Mouse (Mus musculus): ENCODE measurements around the gene 6030408B16Rik. TPM values are rescaled to one million over a fixed set of nuclear protein-coding genes. Genes with fewer than 3 reads are reported as not detected.

Gene 6030408B16Rik
- polyA plus RNA-seq, 2 experiments: 0.74 to 1.0 TPM

DNA sequence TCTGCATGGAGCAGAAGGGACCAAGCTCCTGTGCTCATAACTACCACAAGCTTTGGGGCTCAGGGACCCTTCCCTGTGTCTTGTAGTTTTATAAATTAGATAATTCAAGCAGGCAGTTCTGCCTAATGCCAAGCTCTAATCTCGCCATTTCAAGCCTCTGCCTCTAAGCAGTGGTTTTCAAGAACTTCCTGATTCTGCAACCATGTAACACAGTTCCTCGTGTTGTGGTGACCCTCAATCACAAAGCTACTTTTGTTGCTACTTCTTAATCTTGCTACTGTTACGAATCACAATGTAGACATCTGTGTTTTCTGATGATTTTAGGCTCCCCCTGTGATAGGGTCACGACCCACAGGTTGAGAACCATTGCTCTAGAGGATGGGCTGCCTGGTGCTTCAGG is 40.6 kb downstream of the 6030408B16Rik start:
- WGBS: 59% methylated on average over 4 of the region's 4 CpGs

GRCm38 (mm10) chr15:101336474-101337174 is 43.6 kb downstream of the 6030408B16Rik start:
- DNase-seq (ENCODE audit: low spot score) (peak; percentile 42), ATAC-seq (ENCODE audit: low FRiP score, low read depth) (0 out of 2 replicates have a peak, but pooled peaks have one; percentile 25)
- H3K27me3 ChIP-seq (ENCODE audit: control insufficient read depth, insufficient read depth, low read length): no peaks in the 10 kb centered on the region

More for the DNA sequence above, 40.6 kb downstream of the 6030408B16Rik start:
- no peaks in the 10 kb centered on the region for H3K4me1 ChIP-seq (ENCODE audit: control insufficient read depth, insufficient read depth, low read length)
- H3K27me3 ChIP-seq (ENCODE audit: control insufficient read depth, insufficient read depth, low read length): no peaks in the 10 kb centered on the region
- ATAC-seq (ENCODE audit: low FRiP score, low read depth) (no peak), DNase-seq (ENCODE audit: low spot score) (no peak)
- H3K4me3 ChIP-seq (replicated peaks; ENCODE audit: low read length): no peak overlapping the region
- H3K27ac ChIP-seq (replicated peaks; ENCODE audit: low read depth, low read length): no peak overlapping the region
- H3K9ac ChIP-seq (ENCODE audit: low read depth, low read length, severe bottlenecking): no peak overlapping the region
- H3K4me2 ChIP-seq (replicated peaks; ENCODE audit: low read depth, low read length, severe bottlenecking): no peak overlapping the region
- H3K9me3 ChIP-seq (ENCODE audit: control insufficient read depth, low read length): no peaks in the 10 kb centered on the region
- TF ChIP-seq POLR2A (IDR thresholded peaks at IDR 0.05; ENCODE audit: borderline replicate concordance, extremely low read depth, insufficient read depth, insufficient read length): no peak
- no peaks in the 10 kb centered on the region for H3K36me3 ChIP-seq (ENCODE audit: control insufficient read depth, insufficient read depth, low read length)

GRCm38 (mm10) chr15:101338359-101338758 is 45.3 kb downstream of the 6030408B16Rik start:
- no peak for ATAC-seq (ENCODE audit: low FRiP score, low read depth)
- no peak overlapping the region for H3K4me3 ChIP-seq (replicated peaks; ENCODE audit: low read length)
- DNase-seq (ENCODE audit: low spot score): peak; percentile 49
- no peak overlapping the region; the same call in 1 of the 2 replicates for H3K27ac ChIP-seq (replicated peaks; ENCODE audit: low read depth, low read length)
- no peak overlapping the region for H3K4me2 ChIP-seq (replicated peaks; ENCODE audit: low read depth, low read length, severe bottlenecking)
- 61% methylated on average over 4 of the region's 4 CpGs for WGBS
- H3K27me3 ChIP-seq (ENCODE audit: control insufficient read depth, insufficient read depth, low read length): no peaks in the 10 kb centered on the region
- no peaks in the 10 kb centered on the region for H3K9me3 ChIP-seq (ENCODE audit: control insufficient read depth, low read length)
- H3K36me3 ChIP-seq (ENCODE audit: control insufficient read depth, insufficient read depth, low read length): no peaks in the 10 kb centered on the region
- no peak for TF ChIP-seq POLR2A (IDR thresholded peaks at IDR 0.05; ENCODE audit: borderline replicate concordance, extremely low read depth, insufficient read depth, insufficient read length)
- H3K9ac ChIP-seq (ENCODE audit: low read depth, low read length, severe bottlenecking): no peak overlapping the region
- H3K4me1 ChIP-seq (ENCODE audit: control insufficient read depth, insufficient read depth, low read length): no peaks in the 10 kb centered on the region

More at GRCm38 (mm10) chr15:101336474-101337174, 43.6 kb downstream of the 6030408B16Rik start:
- Histone ChIP-seq H3K4me3 (replicated peaks; ENCODE audit: low read length) (no peak overlapping the region), H3K27ac (replicated peaks; ENCODE audit: low read depth, low read length) (0 out of 2 replicates have a peak overlapping the region, but pooled peaks have one; percentile 20), H3K4me2 (replicated peaks; ENCODE audit: low read depth, low read length, severe bottlenecking) (no peak overlapping the region), H3K36me3 (ENCODE audit: control insufficient read depth, insufficient read depth, low read length) (no peaks in the 10 kb centered on the region), H3K9me3 (ENCODE audit: control insufficient read depth, low read length) (no peaks in the 10 kb centered on the region), H3K4me1 (ENCODE audit: control insufficient read depth, insufficient read depth, low read length) (no peaks in the 10 kb centered on the region), H3K9ac (ENCODE audit: low read depth, low read length, severe bottlenecking) (no peak overlapping the region)
- no peak for TF ChIP-seq POLR2A (IDR thresholded peaks at IDR 0.05; ENCODE audit: borderline replicate concordance, extremely low read depth, insufficient read depth, insufficient read length)
- WGBS: 47% methylated on average over 24 of the region's 24 CpGs

DNA sequence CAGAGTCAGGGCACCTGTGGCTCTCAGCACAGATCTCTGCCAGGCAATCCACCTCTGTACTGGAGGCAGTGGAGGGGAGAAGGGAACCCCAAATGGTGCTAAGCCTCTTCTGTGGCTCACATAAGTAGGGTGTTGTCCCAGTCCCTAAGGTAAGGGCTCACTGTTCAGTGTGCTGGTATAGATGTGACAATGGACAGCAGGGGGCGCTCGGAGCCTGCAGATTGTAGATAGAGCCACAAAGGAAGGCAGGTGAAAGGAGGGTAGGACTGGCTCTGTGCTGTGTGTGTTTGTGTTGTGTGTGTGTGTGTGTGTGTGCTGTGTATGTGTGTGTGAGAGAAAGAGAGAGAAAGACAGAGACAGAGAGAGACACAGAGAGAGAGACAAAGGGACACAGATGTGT is 46.5 kb downstream of the 6030408B16Rik start:
- Histone ChIP-seq H3K36me3 (ENCODE audit: control insufficient read depth, insufficient read depth, low read length) (no peaks in the 10 kb centered on the region), H3K4me2 (replicated peaks; ENCODE audit: low read depth, low read length, severe bottlenecking) (no peak overlapping the region), H3K27me3 (ENCODE audit: control insufficient read depth, insufficient read depth, low read length) (no peaks in the 10 kb centered on the region), H3K9ac (ENCODE audit: low read depth, low read length, severe bottlenecking) (no peak overlapping the region), H3K9me3 (ENCODE audit: control insufficient read depth, low read length) (no peaks in the 10 kb centered on the region), H3K4me3 (replicated peaks; ENCODE audit: low read length) (no peak overlapping the region), H3K27ac (replicated peaks; ENCODE audit: low read depth, low read length) (no peak overlapping the region), H3K4me1 (ENCODE audit: control insufficient read depth, insufficient read depth, low read length) (no peaks in the 10 kb centered on the region)
- ATAC-seq (ENCODE audit: low FRiP score, low read depth) (peak; percentile 82), DNase-seq (ENCODE audit: low spot score) (peak; percentile 85)
- 0% methylated on average over 2 of the region's 2 CpGs for WGBS
- TF ChIP-seq POLR2A (IDR thresholded peaks at IDR 0.05; ENCODE audit: borderline replicate concordance, extremely low read depth, insufficient read depth, insufficient read length): no peak

GRCm38 (mm10) chr15:101341797-101342515 is 48.9 kb downstream of the 6030408B16Rik start:
- ATAC-seq (ENCODE audit: low FRiP score, low read depth): no peak
- Histone ChIP-seq H3K27me3 (ENCODE audit: control insufficient read depth, insufficient read depth, low read length) (no peaks in the 10 kb centered on the region), H3K27ac (replicated peaks; ENCODE audit: low read depth, low read length) (no peak overlapping the region), H3K9ac (ENCODE audit: low read depth, low read length, severe bottlenecking) (no peak overlapping the region), H3K9me3 (ENCODE audit: control insufficient read depth, low read length) (no peaks in the 10 kb centered on the region), H3K4me1 (ENCODE audit: control insufficient read depth, insufficient read depth, low read length) (no peaks in the 10 kb centered on the region), H3K4me2 (replicated peaks; ENCODE audit: low read depth, low read length, severe bottlenecking) (no peak overlapping the region), H3K4me3 (replicated peaks; ENCODE audit: low read length) (no peak overlapping the region), H3K36me3 (ENCODE audit: control insufficient read depth, insufficient read depth, low read length) (no peaks in the 10 kb centered on the region)
- WGBS: 62% methylated on average over 5 of the region's 5 CpGs
- no peak for TF ChIP-seq POLR2A (IDR thresholded peaks at IDR 0.05; ENCODE audit: borderline replicate concordance, extremely low read depth, insufficient read depth, insufficient read length)
- DNase-seq (ENCODE audit: low spot score): no peak

Other genes with a start within 250 kb of the 6030408B16Rik start
- 0.05 TPM in 1 of 2 replicates, not detected in the other for gene Gm47841, start 245.8 kb upstream of the 6030408B16Rik start, polyA plus RNA-seq (2012; rRNA removed)
- not detected in 2 replicates for gene Gm47841, start 245.8 kb upstream of the 6030408B16Rik start, polyA plus RNA-seq (2014; fragmentation: Nextera tagmentation; extraction: Ambion mirVana)
- 3.7 and 5.4 TPM in 2 replicates for gene Fignl2, start 214.6 kb upstream of the 6030408B16Rik start, polyA plus RNA-seq (2012; rRNA removed)
- 0.15 and 0.17 TPM in 2 replicates for gene Fignl2, start 214.6 kb upstream of the 6030408B16Rik start, polyA plus RNA-seq (2014; fragmentation: Nextera tagmentation; extraction: Ambion mirVana)
- not detected in 2 replicates for gene Ankrd33, start 177.5 kb upstream of the 6030408B16Rik start, polyA plus RNA-seq (2012; rRNA removed)
- not detected in 2 replicates for gene Ankrd33, start 177.5 kb upstream of the 6030408B16Rik start, polyA plus RNA-seq (2014; fragmentation: Nextera tagmentation; extraction: Ambion mirVana)
- gene Acvrl1, start 164.7 kb upstream of the 6030408B16Rik start, polyA plus RNA-seq (2012; rRNA removed): 16.1 and 17.8 TPM in 2 replicates
- gene Acvrl1, start 164.7 kb upstream of the 6030408B16Rik start, polyA plus RNA-seq (2014; fragmentation: Nextera tagmentation; extraction: Ambion mirVana): 8.2 and 10.2 TPM in 2 replicates
- gene Acvr1b, start 119.1 kb upstream of the 6030408B16Rik start, polyA plus RNA-seq (2012; rRNA removed): 27.2 and 32.8 TPM in 2 replicates
- 12.3 and 12.9 TPM in 2 replicates for gene Acvr1b, start 119.1 kb upstream of the 6030408B16Rik start, polyA plus RNA-seq (2014; fragmentation: Nextera tagmentation; extraction: Ambion mirVana)
- gene Grasp, start 69.0 kb upstream of the 6030408B16Rik start, polyA plus RNA-seq (2012; rRNA removed): 20.5 and 25.8 TPM in 2 replicates
- 7.4 and 7.5 TPM in 2 replicates for gene Grasp, start 69.0 kb upstream of the 6030408B16Rik start, polyA plus RNA-seq (2014; fragmentation: Nextera tagmentation; extraction: Ambion mirVana)
- gene Nr4a1, start 38.9 kb upstream of the 6030408B16Rik start, polyA plus RNA-seq (2012; rRNA removed): 19.6 and 31.2 TPM in 2 replicates
- gene Nr4a1, start 38.9 kb upstream of the 6030408B16Rik start, polyA plus RNA-seq (2014; fragmentation: Nextera tagmentation; extraction: Ambion mirVana): 9.9 and 10.5 TPM in 2 replicates
- 42.9 and 47.2 TPM in 2 replicates for gene Atg101, start 8.9 kb upstream of the 6030408B16Rik start, polyA plus RNA-seq (2012; rRNA removed)
- gene Atg101, start 8.9 kb upstream of the 6030408B16Rik start, polyA plus RNA-seq (2014; fragmentation: Nextera tagmentation; extraction: Ambion mirVana): 53.3 and 56.0 TPM in 2 replicates
- gene Krt80, start 77.0 kb downstream of the 6030408B16Rik start, polyA plus RNA-seq (2012; rRNA removed): 3.3 and 3.6 TPM in 2 replicates
- 3.8 TPM in 2 replicates for gene Krt80, start 77.0 kb downstream of the 6030408B16Rik start, polyA plus RNA-seq (2014; fragmentation: Nextera tagmentation; extraction: Ambion mirVana)
- 13.8 and 19.3 TPM in 2 replicates for gene Krt7, start 117.8 kb downstream of the 6030408B16Rik start, polyA plus RNA-seq (2012; rRNA removed)
- 26.7 and 29.7 TPM in 2 replicates for gene Krt7, start 117.8 kb downstream of the 6030408B16Rik start, polyA plus RNA-seq (2014; fragmentation: Nextera tagmentation; extraction: Ambion mirVana)
- gene Krt87, start 145.6 kb downstream of the 6030408B16Rik start, polyA plus RNA-seq (2012; rRNA removed): 0.73 and 1.5 TPM in 2 replicates
- 0.61 and 0.89 TPM in 2 replicates for gene Krt87, start 145.6 kb downstream of the 6030408B16Rik start, polyA plus RNA-seq (2014; fragmentation: Nextera tagmentation; extraction: Ambion mirVana)
- gene Krt88, start 154.5 kb downstream of the 6030408B16Rik start, polyA plus RNA-seq (2012; rRNA removed): 0.15 TPM in 1 of 2 replicates, not detected in the other
- gene Krt88, start 154.5 kb downstream of the 6030408B16Rik start, polyA plus RNA-seq (2014; fragmentation: Nextera tagmentation; extraction: Ambion mirVana): not detected in 2 replicates
- not detected in 2 replicates for gene Krt81, start 170.5 kb downstream of the 6030408B16Rik start, polyA plus RNA-seq (2012; rRNA removed)
- gene Krt81, start 170.5 kb downstream of the 6030408B16Rik start, polyA plus RNA-seq (2014; fragmentation: Nextera tagmentation; extraction: Ambion mirVana): not detected in 2 replicates
- gene Krt86, start 180.3 kb downstream of the 6030408B16Rik start, polyA plus RNA-seq (2012; rRNA removed): 0.15 TPM in 1 of 2 replicates, not detected in the other
- 0.10 TPM in 1 of 2 replicates, not detected in the other for gene Krt86, start 180.3 kb downstream of the 6030408B16Rik start, polyA plus RNA-seq (2014; fragmentation: Nextera tagmentation; extraction: Ambion mirVana)
- gene Krt83, start 198.3 kb downstream of the 6030408B16Rik start, polyA plus RNA-seq (2012; rRNA removed): 0.06 TPM in 1 of 2 replicates, not detected in the other
- not detected in 2 replicates for gene Krt83, start 198.3 kb downstream of the 6030408B16Rik start, polyA plus RNA-seq (2014; fragmentation: Nextera tagmentation; extraction: Ambion mirVana)
- gene Gm49425, start 224.0 kb downstream of the 6030408B16Rik start, polyA plus RNA-seq (2012; rRNA removed): 0.22 and 0.23 TPM in 2 replicates
- gene Gm49425, start 224.0 kb downstream of the 6030408B16Rik start, polyA plus RNA-seq (2014; fragmentation: Nextera tagmentation; extraction: Ambion mirVana): 0.30 and 0.45 TPM in 2 replicates
- 0.92 and 1.8 TPM in 2 replicates for gene Krt84, start 239.6 kb downstream of the 6030408B16Rik start, polyA plus RNA-seq (2012; rRNA removed)
- gene Krt84, start 239.6 kb downstream of the 6030408B16Rik start, polyA plus RNA-seq (2014; fragmentation: Nextera tagmentation; extraction: Ambion mirVana): 4.8 and 8.1 TPM in 2 replicates

All from limb, embryonic 14.5 days (tissue).